Mouse (Mus musculus): ENCODE results near the gene Taar7d.
"Not testable (repeated sequence)": the region's sequence is repeated elsewhere in the genome, so short reads cannot be mapped to it uniquely, and the experiment has no call there.

The Taar7d gene

GRCm38 (mm10) chr10:24026922-24027321 lies at the start of gene Taar7d:
Taar7d (plus strand) TSS chr10:24027222.
- DNase-seq (ENCODE audit: low read depth): no peak

GRCm38 (mm10) chr10:23977958-23978357 lies 49.1 kb upstream of the Taar7d start:
- DNase-seq (ENCODE audit: low read depth): no peak

- peak; percentile 19 for DNase-seq (ENCODE audit: low read depth)
These were observed 47.9 kb upstream of the Taar7d start for GRCm38 (mm10) chr10:23978901-23979705.

GRCm38 (mm10) chr10:23985546-23985945 lies 41.5 kb upstream of the Taar7d start, which contains the start of gene Taar6:
Taar6 (minus strand) TSS chr10:23985646.
- no peak for DNase-seq (ENCODE audit: low read depth)

GRCm38 (mm10) chr10:23986419-23986818 lies 40.6 kb upstream of the Taar7d start:
- DNase-seq (ENCODE audit: low read depth): no peak

- DNase-seq (ENCODE audit: low read depth): no peak
These were observed 33.6 kb upstream of the Taar7d start, which contains the start of gene Taar7a for GRCm38 (mm10) chr10:23993381-23993780. Taar7a (minus strand) TSS chr10:23993481.

- no peak for DNase-seq (ENCODE audit: low read depth)
These were observed 27.4 kb upstream of the Taar7d start, which contains the start of gene Taar7b for GRCm38 (mm10) chr10:23999639-24000038. Taar7b (plus strand) TSS chr10:23999939.

- no peak for DNase-seq (ENCODE audit: low read depth)
These were observed 20.6 kb upstream of the Taar7d start for GRCm38 (mm10) chr10:24006442-24006841.

- DNase-seq (ENCODE audit: low read depth): no peak
These were observed 20.0 kb upstream of the Taar7d start for GRCm38 (mm10) chr10:24007034-24007433.

GRCm38 (mm10) chr10:24008143-24008542 lies 18.9 kb upstream of the Taar7d start:
- no peak for DNase-seq (ENCODE audit: low read depth)

- DNase-seq (ENCODE audit: low read depth): no peak
These were observed 4.3 kb downstream of the Taar7d start for GRCm38 (mm10) chr10:24031347-24031746.

GRCm38 (mm10) chr10:24037314-24037713 lies 10.3 kb downstream of the Taar7d start, which contains the start of gene Taar7e:
Taar7e (plus strand) TSS chr10:24037614.
- DNase-seq (ENCODE audit: low read depth): no peak

GRCm38 (mm10) chr10:24040120-24040869 lies 13.3 kb downstream of the Taar7d start:
- DNase-seq (ENCODE audit: low read depth): no peak

GRCm38 (mm10) chr10:24049210-24049609 lies 22.2 kb downstream of the Taar7d start, which contains the start of gene Taar7f:
Taar7f (plus strand) TSS chr10:24049510.
- no peak for DNase-seq (ENCODE audit: low read depth)

- no peak for DNase-seq (ENCODE audit: low read depth)
These were observed 25.0 kb downstream of the Taar7d start for GRCm38 (mm10) chr10:24052039-24052438.

GRCm38 (mm10) chr10:24058986-24059385 lies 32.0 kb downstream of the Taar7d start:
- DNase-seq (ENCODE audit: low read depth): no peak

- DNase-seq (ENCODE audit: low read depth): not testable (repeated sequence)
These were observed 47.7 kb downstream of the Taar7d start for GRCm38 (mm10) chr10:24074751-24075150.

GRCm38 (mm10) chr10:24076200-24076599 lies 49.2 kb downstream of the Taar7d start, which contains the start of gene Taar8a:
Taar8a (plus strand) TSS chr10:24076500.
- DNase-seq (ENCODE audit: low read depth): not testable (repeated sequence)
